Mouse (Mus musculus) G1E (cell line): Measurements from ENCODE around the gene Cacng3. TPM values are rescaled to one million over a fixed set of nuclear protein-coding genes. Genes with fewer than 3 reads are reported as not detected.

Experiments used
- ATAC-seq: 2 replicates; pipeline ENCODE4 v1.8.0; 2016; ENCODE audit warnings: mild to moderate bottlenecking; ENCODE audit not compliant: insufficient number of reproducible peaks, poor library complexity, low FRiP score, severe bottlenecking; ENCODE audit errors: extremely low read depth
- DNase-seq: peaks from one replicate; pipeline ENCODE4 v3.0.0; 2012; ENCODE audit warnings: low spot score
- H3K27me3 ChIP-seq: 2 replicates; pipeline ENCODE4 v1.6.1; 2012; ENCODE audit warnings: mild to moderate bottlenecking, low read length, inconsistent platforms; ENCODE audit not compliant: insufficient read depth
- H3K36me3 ChIP-seq: replicated peaks from 2 replicates; pipeline ENCODE3; 2012; ENCODE audit warnings: mild to moderate bottlenecking, inconsistent platforms
- H3K4me1 ChIP-seq: 2 replicates; pipeline ENCODE4 v1.6.1; 2012; ENCODE audit warnings: low read depth, low read length, inconsistent platforms, mixed read lengths; ENCODE audit not compliant: insufficient read depth
- H3K4me3 ChIP-seq: 2 replicates; pipeline ENCODE4 v1.5.1; 2012; ENCODE audit warnings: low read depth, mild to moderate bottlenecking, inconsistent platforms, low read length, moderate library complexity, mixed read lengths
- H3K9me3 ChIP-seq: replicated peaks from 2 replicates; pipeline ENCODE4 v1.6.1; 2012; ENCODE audit warnings: inconsistent platforms
- CTCF ChIP-seq: IDR thresholded peaks from 2 replicates; pipeline ENCODE4 v1.5.1; 2012; ENCODE audit warnings: low read depth, low read length, inconsistent platforms, mixed read lengths
- GATA1 ChIP-seq: IDR thresholded peaks from 2 replicates; pipeline ENCODE4 v1.6.1; 2012; ENCODE audit warnings: borderline replicate concordance, low read length, inconsistent platforms, mixed read lengths
- GATA2 ChIP-seq: IDR thresholded peaks from 2 replicates; pipeline ENCODE4 v1.6.1; 2012; ENCODE audit warnings: low read depth, low read length, inconsistent platforms, borderline replicate concordance
- POLR2AphosphoS5 ChIP-seq: IDR thresholded peaks from 2 replicates; pipeline ENCODE4 v1.6.1; 2012; ENCODE audit warnings: low read depth, low read length, inconsistent platforms; ENCODE audit not compliant: insufficient replicate concordance
- TAL1 ChIP-seq: conservative IDR thresholded peaks from 2 replicates; pipeline ENCODE4 v1.6.1; 2012; ENCODE audit warnings: low read depth, low read length, inconsistent platforms, mixed read lengths
- polyA plus RNA-seq: library from polyadenylated mRNA; stranded (reverse); fragments of >175 nt; gene quantifications from 2 replicates; pipeline ENCODE4 v1.2.3, GENCODE M21; 2012
- total RNA-seq, 2 experiments: library from RNA; stranded (forward) in 1 of 2; stranded (reverse) in 1 of 2; fragments of 200-1000 nt in 1 of 2; fragments of >200 nt in 1 of 2; fragmentation: Nextera tagmentation in 1 of 2; gene quantifications; 2 replicates each; pipeline ENCODE4 v1.2.3; 2014 to 2017

Cacng3 gene
- total and polyA plus RNA-seq, 3 experiments, result 0.05 TPM; not detected in 2

GRCm38 (mm10) chr7:122657423-122658126 lies 12.7 kb upstream of the Cacng3 start:
- TF ChIP-seq GATA2, result no peak
- TF ChIP-seq POLR2AphosphoS5, result no peak
- TF ChIP-seq TAL1, result no peak
- TF ChIP-seq GATA1, result no peak
- TF ChIP-seq CTCF, result no peak
- no peaks in the 10 kb centered on the region for H3K36me3 ChIP-seq
- H3K4me1 ChIP-seq, result no peaks in the 10 kb centered on the region
- no peak for DNase-seq
- no peak overlapping the region for H3K4me3 ChIP-seq
- H3K9me3 ChIP-seq, result peaks cover 37% of the 10 kb centered on the region
- ATAC-seq, result no peak
- H3K27me3 ChIP-seq, result no peaks in the 10 kb centered on the region

- Histone ChIP-seq H3K36me3 (no peaks in the 10 kb centered on the region), H3K4me1 (no peaks in the 10 kb centered on the region)
These were observed 4.8 kb upstream of the Cacng3 start for GRCm38 (mm10) chr7:122665311-122666049.

GRCm38 (mm10) chr7:122667903-122668302 lies 2.4 kb upstream of the Cacng3 start:
- Histone ChIP-seq H3K9me3 (peaks cover 48% of the 10 kb centered on the region), H3K27me3 (no peaks in the 10 kb centered on the region), H3K4me1 (no peaks in the 10 kb centered on the region), H3K36me3 (no peaks in the 10 kb centered on the region), H3K4me3 (no peak overlapping the region)
- no peak for DNase-seq
- ATAC-seq, result no peak
- TF ChIP-seq TAL1 (no peak), CTCF (no peak), POLR2AphosphoS5 (no peak), GATA2 (no peak), GATA1 (no peak)

More at GRCm38 (mm10) chr7:122665311-122666049, 4.8 kb upstream of the Cacng3 start:
- ATAC-seq (no peak), DNase-seq (no peak)
- H3K27me3 ChIP-seq, result no peaks in the 10 kb centered on the region
- TF ChIP-seq POLR2AphosphoS5, result no peak
- no peak for TF ChIP-seq GATA1
- no peak for TF ChIP-seq GATA2
- no peak for TF ChIP-seq TAL1
- no peak for TF ChIP-seq CTCF
- H3K9me3 ChIP-seq, result peaks cover 40% of the 10 kb centered on the region
- H3K4me3 ChIP-seq, result no peak overlapping the region

GRCm38 (mm10) chr7:122670873-122671641 lies 765 bp downstream of the Cacng3 start:
- TF ChIP-seq TAL1 (no peak), CTCF (no peak)
- Histone ChIP-seq H3K4me3 (no peak overlapping the region), H3K9me3 (peaks cover 53% of the 10 kb centered on the region), H3K36me3 (no peaks in the 10 kb centered on the region), H3K27me3 (no peaks in the 10 kb centered on the region), H3K4me1 (no peaks in the 10 kb centered on the region)
- no peak for ATAC-seq
- no peak for DNase-seq

- ATAC-seq (no peak), DNase-seq (no peak)
- Histone ChIP-seq H3K36me3 (no peaks in the 10 kb centered on the region), H3K4me3 (no peak overlapping the region), H3K27me3 (no peaks in the 10 kb centered on the region), H3K9me3 (peaks cover 54% of the 10 kb centered on the region), H3K4me1 (no peaks in the 10 kb centered on the region)
- TF ChIP-seq GATA1 (no peak), POLR2AphosphoS5 (no peak), TAL1 (no peak), CTCF (no peak), GATA2 (no peak)
These were observed 2.7 kb downstream of the Cacng3 start for GRCm38 (mm10) chr7:122672981-122673380.

- H3K36me3 ChIP-seq, result no peaks in the 10 kb centered on the region
- TF ChIP-seq GATA1 (no peak), POLR2AphosphoS5 (no peak), GATA2 (no peak), CTCF (no peak), TAL1 (no peak)
- no peak for DNase-seq
- ATAC-seq, result no peak
- no peaks in the 10 kb centered on the region for H3K4me1 ChIP-seq
- H3K4me3 ChIP-seq, result no peak overlapping the region
- H3K9me3 ChIP-seq, result peaks cover 57% of the 10 kb centered on the region
- H3K27me3 ChIP-seq, result no peaks in the 10 kb centered on the region
These were observed 4.9 kb downstream of the Cacng3 start for GRCm38 (mm10) chr7:122675207-122675606.
